Mouse (Mus musculus) MEL (cell line): ENCODE measurements at regions not wholly inside any gene's neighbourhood (a gene's known extent, or its start where the extent isn't known, plus 50 kb on each side); places are given as distances from the start of the nearest gene placed in this dataset.

Experiments
- DNase-seq: peaks from one replicate; pipeline ENCODE4 v3.0.0; 2011; ENCODE audit warnings: low read depth, low spot score
- H3K27ac ChIP-seq: 2 replicates; pipeline ENCODE4 v1.5.1; 2012; ENCODE audit warnings: low read depth, mild to moderate bottlenecking, control low read depth, low read length, moderate library complexity; ENCODE audit not compliant: control insufficient read depth
- H3K27me3 ChIP-seq, 2 experiments: fragments of 150-350 bp in 1 of 2; sonication (generic) in 1 of 2; 2 replicates each; pipeline ENCODE4 v1.6.1; 2012; ENCODE audit warnings: low read length in 2 of 2, mild to moderate bottlenecking in 2 of 2, improper control_type of control experiment in 1 of 2, moderate library complexity in 1 of 2; ENCODE audit not compliant: insufficient read depth in 2 of 2, control insufficient read depth in 1 of 2
- H3K36me3 ChIP-seq, 2 experiments: 2 replicates each; pipeline ENCODE4 v1.6.1; 2012 to 2014; ENCODE audit warnings: low read length in 2 of 2, improper control_type of control experiment in 1 of 2, inconsistent platforms in 1 of 2, mild to moderate bottlenecking in 1 of 2; ENCODE audit not compliant: insufficient read depth in 2 of 2, control insufficient read depth in 1 of 2
- H3K4me1 ChIP-seq, 2 experiments: fragments of 150-350 bp in 1 of 2; sonication (generic) in 1 of 2; 2 replicates each; pipeline ENCODE4 v1.6.1; 2012; ENCODE audit warnings: low read length in 2 of 2, improper control_type of control experiment in 1 of 2, mild to moderate bottlenecking in 1 of 2; ENCODE audit not compliant: insufficient read depth in 2 of 2, control insufficient read depth in 1 of 2
- H3K4me3 ChIP-seq, 2 experiments: fragments of 150-350 bp in 1 of 2; sonication (generic) in 1 of 2; 2 replicates each; pipeline ENCODE4 v1.5.1; 2012; ENCODE audit warnings: low read depth in 2 of 2, low read length in 2 of 2, mild to moderate bottlenecking in 2 of 2, moderate library complexity in 2 of 2, control low read depth in 1 of 2, improper control_type of control experiment in 1 of 2; ENCODE audit not compliant: control insufficient read depth in 1 of 2, insufficient read depth in 1 of 2
- H3K79me2 ChIP-seq: 2 replicates; pipeline ENCODE4 v1.6.1; 2012; ENCODE audit warnings: mild to moderate bottlenecking, low read length, moderate library complexity; ENCODE audit not compliant: control insufficient read depth, poor library complexity, insufficient read depth
- H3K9ac ChIP-seq: 2 replicates; pipeline ENCODE4 v1.6.1; 2012; ENCODE audit warnings: low read depth, mild to moderate bottlenecking, control low read depth, low read length, moderate library complexity; ENCODE audit not compliant: control insufficient read depth, poor library complexity, severe bottlenecking
- H3K9me3 ChIP-seq: fragments of 150-350 bp; sonication (generic); replicated peaks from 2 replicates; pipeline ENCODE4 v1.6.1; 2012; ENCODE audit warnings: mild to moderate bottlenecking, low read length, improper control_type of control experiment, moderate library complexity; ENCODE audit not compliant: insufficient read depth
- CTCF ChIP-seq, 3 experiments: IDR thresholded peaks in 2 of 3; conservative IDR thresholded peaks in 1 of 3; 2 replicates each; pipeline ENCODE4 v1.5.1; 2011 to 2012; ENCODE audit warnings: low read length in 3 of 3, low read depth in 2 of 3, mild to moderate bottlenecking in 2 of 3, improper control_type of control experiment in 1 of 3, inconsistent platforms in 1 of 3, mixed read lengths in 1 of 3, moderate library complexity in 1 of 3; ENCODE audit not compliant: control insufficient read depth in 1 of 3, insufficient read depth in 1 of 3, poor library complexity in 1 of 3, severe bottlenecking in 1 of 3
- E2F4 ChIP-seq: IDR thresholded peaks from 2 replicates; pipeline ENCODE4 v1.6.1; 2011; ENCODE audit warnings: low read depth, low read length, improper control_type of control experiment, borderline replicate concordance
- ETS1 ChIP-seq: IDR thresholded peaks from 2 replicates; pipeline ENCODE4 v1.6.1; 2012; ENCODE audit warnings: low read depth, mild to moderate bottlenecking, inconsistent platforms, low read length, improper control_type of control experiment, moderate library complexity
- HCFC1 ChIP-seq: IDR thresholded peaks from 2 replicates; pipeline ENCODE4 v1.6.1; 2012; ENCODE audit warnings: low read depth, mild to moderate bottlenecking, inconsistent platforms, low read length, improper control_type of control experiment, moderate library complexity
- JUND ChIP-seq: IDR thresholded peaks from 2 replicates; pipeline ENCODE4 v1.6.1; 2011; ENCODE audit warnings: low read depth, mild to moderate bottlenecking, improper control_type of control experiment, low read length
- MAFK ChIP-seq: IDR thresholded peaks from 2 replicates; pipeline ENCODE4 v1.6.1; 2011; ENCODE audit warnings: low read depth, mild to moderate bottlenecking, low read length, improper control_type of control experiment, borderline replicate concordance
- MAX ChIP-seq: IDR thresholded peaks from 2 replicates; pipeline ENCODE4 v1.6.1; 2011; ENCODE audit warnings: low read length, improper control_type of control experiment
- MYC ChIP-seq: IDR thresholded peaks from 2 replicates; pipeline ENCODE4 v1.6.1; 2011; ENCODE audit warnings: low read depth, mild to moderate bottlenecking, low read length, improper control_type of control experiment, moderate library complexity
- NELFE ChIP-seq: IDR thresholded peaks from 2 replicates; pipeline ENCODE4 v1.6.1; 2011; ENCODE audit warnings: low read depth, low read length, improper control_type of control experiment
- POLR2A ChIP-seq, 2 experiments: IDR thresholded peaks; 2 replicates each; pipeline ENCODE4 v1.6.1; 2011 to 2012; ENCODE audit warnings: low read length in 2 of 2, mild to moderate bottlenecking in 2 of 2, control low read depth in 1 of 2, improper control_type of control experiment in 1 of 2, low read depth in 1 of 2, moderate library complexity in 1 of 2; ENCODE audit not compliant: control insufficient read depth in 1 of 2, insufficient read depth in 1 of 2, poor library complexity in 1 of 2
- POLR2AphosphoS2 ChIP-seq: IDR thresholded peaks from 2 replicates; pipeline ENCODE4 v1.6.1; 2011; ENCODE audit warnings: low read length, improper control_type of control experiment
- POLR2AphosphoS5 ChIP-seq: IDR thresholded peaks from 2 replicates; pipeline ENCODE4 v1.6.1; 2012; ENCODE audit warnings: low read depth, borderline replicate concordance, mild to moderate bottlenecking, inconsistent platforms, low read length, moderate library complexity, mixed read lengths
- RAD21 ChIP-seq: IDR thresholded peaks from 2 replicates; pipeline ENCODE4 v1.6.1; 2011; ENCODE audit warnings: mild to moderate bottlenecking, low read depth, low read length, improper control_type of control experiment
- SIN3A ChIP-seq: IDR thresholded peaks from 2 replicates; pipeline ENCODE4 v1.6.1; 2012; ENCODE audit warnings: low read length, improper control_type of control experiment, inconsistent platforms
- TAL1 ChIP-seq: IDR thresholded peaks from 2 replicates; pipeline ENCODE4 v1.6.1; 2012; ENCODE audit warnings: mild to moderate bottlenecking, inconsistent platforms, low read length, moderate library complexity, mixed read lengths
- TCF12 ChIP-seq: IDR thresholded peaks from 2 replicates; pipeline ENCODE4 v1.6.1; 2014; ENCODE audit warnings: low read depth, mild to moderate bottlenecking, inconsistent platforms, low read length, improper control_type of control experiment, moderate library complexity
- UBTF ChIP-seq: IDR thresholded peaks from 2 replicates; pipeline ENCODE4 v1.6.1; 2012; ENCODE audit warnings: low read depth, mild to moderate bottlenecking, inconsistent platforms, low read length, improper control_type of control experiment, moderate library complexity, borderline replicate concordance; ENCODE audit not compliant: insufficient read depth
- USF1 ChIP-seq: IDR thresholded peaks from 2 replicates; pipeline ENCODE4 v1.6.1; 2014; ENCODE audit warnings: low read depth, mild to moderate bottlenecking, inconsistent platforms, low read length, improper control_type of control experiment, moderate library complexity
- ZC3H11A ChIP-seq: IDR thresholded peaks from 2 replicates; pipeline ENCODE4 v1.6.1; 2012; ENCODE audit warnings: low read depth, mild to moderate bottlenecking, inconsistent platforms, low read length, improper control_type of control experiment
- ZMIZ1 ChIP-seq: IDR thresholded peaks from 2 replicates; pipeline ENCODE4 v1.6.1; 2012; ENCODE audit warnings: low read depth, mild to moderate bottlenecking, inconsistent platforms, low read length, improper control_type of control experiment, moderate library complexity
- ZNF384 ChIP-seq: IDR thresholded peaks from 2 replicates; pipeline ENCODE4 v1.6.1; 2012; ENCODE audit warnings: low read depth, mild to moderate bottlenecking, inconsistent platforms, low read length, improper control_type of control experiment

- no peak overlapping the region for H3K27ac ChIP-seq
- H3K79me2 ChIP-seq: no peaks in the 10 kb centered on the region
- H3K9me3 ChIP-seq: no peaks in the 10 kb centered on the region
- no peak overlapping the region for H3K4me3 ChIP-seq
- no peak for DNase-seq
- TF ChIP-seq E2F4: no peak
- TF ChIP-seq MAFK: no peak
- TF ChIP-seq JUND: no peak
- no peak for TF ChIP-seq POLR2AphosphoS2
- H3K4me1 ChIP-seq: no peaks in the 10 kb centered on the region
- no peak overlapping the region for H3K9ac ChIP-seq
- H3K27me3 ChIP-seq: no peaks in the 10 kb centered on the region
- no peaks in the 10 kb centered on the region for H3K36me3 ChIP-seq
These were observed 263.4 kb upstream of the Tgfbr2 start for GRCm38 (mm10) chr9:116438580-116438979.

- H3K4me1 ChIP-seq: no peaks in the 10 kb centered on the region
- H3K79me2 ChIP-seq: no peaks in the 10 kb centered on the region
- no peaks in the 10 kb centered on the region for H3K36me3 ChIP-seq
- no peak for TF ChIP-seq RAD21
- TF ChIP-seq USF1: no peak
- no peak for TF ChIP-seq UBTF
- no peak for TF ChIP-seq ZMIZ1
- no peak for TF ChIP-seq ETS1
- TF ChIP-seq CTCF (IDR thresholded peaks at IDR 0.05 in 2 of 3, conservative IDR thresholded peaks at IDR 0.05 in 1 of 3; ENCODE audit: control insufficient read depth in 1 of 3, insufficient read depth in 1 of 3, low read depth in 2 of 3, low read length in 3 of 3, poor library complexity in 1 of 3, severe bottlenecking in 1 of 3): no peak
- no peak for TF ChIP-seq POLR2AphosphoS5
- no peak for TF ChIP-seq POLR2A (IDR thresholded peaks at IDR 0.05; ENCODE audit: control insufficient read depth in 1 of 2, insufficient read depth in 1 of 2, low read depth in 1 of 2, low read length in 2 of 2, poor library complexity in 1 of 2)
- no peak for TF ChIP-seq MAX
- no peak for TF ChIP-seq NELFE
- no peak for TF ChIP-seq TCF12
- no peak for TF ChIP-seq SIN3A
- no peak for TF ChIP-seq HCFC1
- TF ChIP-seq MAFK: no peak
- no peak for TF ChIP-seq ZC3H11A
- no peak for TF ChIP-seq TAL1
- no peak for TF ChIP-seq ZNF384
- TF ChIP-seq MYC: no peak
- no peak for DNase-seq
- H3K4me3 ChIP-seq: no peak overlapping the region
- no peak overlapping the region for H3K27ac ChIP-seq
- no peak overlapping the region for H3K9ac ChIP-seq
- no peaks in the 10 kb centered on the region for H3K9me3 ChIP-seq
- H3K27me3 ChIP-seq: no peaks in the 10 kb centered on the region
These were observed 259.3 kb upstream of the Tgfbr2 start for GRCm38 (mm10) chr9:116434414-116434813.
